Mouse (Mus musculus): ENCODE data around the gene Arhgef10l. TPM values are rescaled to one million over a fixed set of nuclear protein-coding genes. Genes with fewer than 3 reads are reported as not detected.
A peak's percentile ranks its signal among the peaks of the same experiment; 100 is the strongest.

Gene Arhgef10l
- total and polyA plus RNA-seq, 2 experiments from 2014 or later = 16.5 to 59.0 TPM

DNA sequence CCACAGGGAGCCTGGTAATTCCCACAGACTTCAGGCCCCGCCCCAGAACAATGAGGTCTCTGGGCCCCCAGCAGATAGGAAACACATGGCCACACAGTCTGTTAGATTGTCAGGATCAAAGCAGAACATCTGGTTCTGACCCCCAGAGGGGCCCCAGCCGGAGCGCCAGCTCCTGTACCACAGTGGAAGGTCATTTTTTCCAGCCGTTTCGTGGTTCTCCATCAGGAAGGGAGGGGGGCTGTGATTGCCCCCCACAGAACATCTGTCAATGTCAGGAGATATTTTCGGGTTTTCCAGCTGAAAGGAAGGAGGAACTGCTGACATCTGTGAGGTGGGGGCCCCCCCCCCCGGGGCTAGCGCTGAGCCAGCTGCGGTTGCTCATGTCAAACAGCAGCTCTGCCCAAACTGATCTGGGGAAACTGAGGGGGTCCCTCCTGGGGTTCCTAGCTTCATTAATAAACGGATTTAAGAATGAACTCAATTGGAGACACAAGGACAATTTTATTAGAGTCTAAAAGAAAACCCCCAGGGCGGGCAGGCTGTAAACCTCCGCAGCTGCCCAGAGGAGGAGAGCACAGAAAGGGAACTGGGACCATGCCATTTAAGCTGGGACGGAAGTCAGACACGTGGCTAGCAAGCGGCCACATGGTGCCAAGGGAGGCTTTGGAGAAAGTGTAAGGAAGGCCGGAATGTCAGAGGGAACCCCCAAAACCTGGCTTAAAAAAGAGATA, 18.5 kb upstream of the Arhgef10l start:
- 20% methylated on average over 16 of the region's 16 CpGs for WGBS
- Histone ChIP-seq H3K4me1 (ENCODE audit: insufficient read depth) (no peaks in the 10 kb centered on the region), H3K27ac (ENCODE audit: low read depth, low read length) (no peak overlapping the region), H3K36me3 (ENCODE audit: insufficient read depth) (no peaks in the 10 kb centered on the region), H3K4me2 (ENCODE audit: low read depth) (no peak overlapping the region), H3K9ac (no peak overlapping the region), H3K9me3 (ENCODE audit: low read length) (no peaks in the 10 kb centered on the region), H3K27me3 (ENCODE audit: insufficient read depth, low read length) (no peaks in the 10 kb centered on the region), H3K4me3 (ENCODE audit: low read depth, low read length) (no peak overlapping the region)
- no peak for TF ChIP-seq CTCF (IDR thresholded peaks at IDR 0.05; ENCODE audit: low read depth)
- ATAC-seq (no peak), DNase-seq (no peak)

DNA sequence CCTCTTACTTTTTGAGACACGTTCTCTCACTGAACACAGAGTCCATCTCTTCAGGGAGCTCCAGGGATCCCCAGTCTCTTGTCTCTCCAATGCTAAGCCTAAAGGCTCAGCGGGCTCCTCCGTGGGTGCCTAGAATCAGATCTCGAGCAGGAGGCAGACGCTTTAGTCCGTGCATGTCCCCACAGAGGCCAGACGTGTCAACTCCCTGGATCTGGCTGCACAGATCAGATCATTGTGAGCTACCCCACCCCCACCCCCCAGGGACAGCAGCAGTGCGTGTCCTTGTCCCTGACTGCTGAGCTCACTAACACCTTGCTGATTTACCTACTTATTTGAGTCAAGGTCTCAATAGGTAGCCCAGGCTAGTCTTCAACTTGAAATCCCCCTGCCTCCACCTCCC, 17.8 kb upstream of the Arhgef10l start:
- no peak overlapping the region for H3K4me2 ChIP-seq (ENCODE audit: low read depth)
- no peak for TF ChIP-seq CTCF (IDR thresholded peaks at IDR 0.05; ENCODE audit: low read depth)
- H3K4me3 ChIP-seq (ENCODE audit: low read depth, low read length) = no peak overlapping the region
- H3K9me3 ChIP-seq (ENCODE audit: low read length) = no peaks in the 10 kb centered on the region
- WGBS = 58% methylated on average over 8 of the region's 8 CpGs
- H3K27ac ChIP-seq (ENCODE audit: low read depth, low read length) = no peak overlapping the region
- no peaks in the 10 kb centered on the region for H3K4me1 ChIP-seq (ENCODE audit: insufficient read depth)
- H3K27me3 ChIP-seq (ENCODE audit: insufficient read depth, low read length) = no peaks in the 10 kb centered on the region
- no peaks in the 10 kb centered on the region for H3K36me3 ChIP-seq (ENCODE audit: insufficient read depth)
- ATAC-seq (no peak), DNase-seq (no peak)
- H3K9ac ChIP-seq = no peak overlapping the region

DNA sequence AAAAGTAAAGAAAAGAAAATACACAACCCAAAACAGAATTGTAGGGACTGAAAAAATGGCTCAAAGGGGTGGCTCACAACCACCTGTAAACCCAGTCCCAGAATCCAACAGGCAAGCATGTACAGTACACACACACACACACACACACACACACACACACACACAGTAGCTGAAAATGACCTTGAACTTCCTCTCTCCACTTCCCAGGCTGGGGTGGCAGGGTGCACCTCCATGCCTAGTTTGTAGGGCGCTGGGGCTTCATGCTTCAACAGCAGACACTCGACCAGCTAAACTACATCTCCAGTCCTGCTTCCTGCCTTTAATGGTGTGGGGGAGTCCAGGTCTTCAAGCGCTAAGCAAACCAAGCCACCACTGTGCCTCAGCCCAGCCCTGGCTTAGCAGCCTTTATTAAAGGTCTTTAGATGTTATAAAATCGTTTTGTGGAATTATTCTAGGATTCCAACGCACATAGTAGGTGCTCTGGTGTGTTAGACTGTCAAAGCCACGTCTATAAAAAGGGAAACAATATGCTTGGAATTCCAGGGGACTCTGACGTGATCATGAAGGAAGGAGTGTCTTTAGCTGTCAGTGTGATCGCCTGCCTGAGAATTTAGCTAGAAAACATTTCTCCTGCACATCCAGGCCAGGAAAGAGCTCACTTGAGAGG, 15.1 kb upstream of the Arhgef10l start:
- no peak for TF ChIP-seq CTCF (IDR thresholded peaks at IDR 0.05; ENCODE audit: low read depth)
- Histone ChIP-seq H3K4me1 (ENCODE audit: insufficient read depth) (no peaks in the 10 kb centered on the region), H3K9ac (no peak overlapping the region), H3K4me2 (ENCODE audit: low read depth) (no peak overlapping the region), H3K9me3 (ENCODE audit: low read length) (no peaks in the 10 kb centered on the region), H3K4me3 (ENCODE audit: low read depth, low read length) (no peak overlapping the region), H3K27ac (ENCODE audit: low read depth, low read length) (no peak overlapping the region), H3K27me3 (ENCODE audit: insufficient read depth, low read length) (no peaks in the 10 kb centered on the region), H3K36me3 (ENCODE audit: insufficient read depth) (no peaks in the 10 kb centered on the region)
- ATAC-seq = no peak
- 64% methylated on average over 8 of the region's 8 CpGs for WGBS
- DNase-seq = no peak

DNA sequence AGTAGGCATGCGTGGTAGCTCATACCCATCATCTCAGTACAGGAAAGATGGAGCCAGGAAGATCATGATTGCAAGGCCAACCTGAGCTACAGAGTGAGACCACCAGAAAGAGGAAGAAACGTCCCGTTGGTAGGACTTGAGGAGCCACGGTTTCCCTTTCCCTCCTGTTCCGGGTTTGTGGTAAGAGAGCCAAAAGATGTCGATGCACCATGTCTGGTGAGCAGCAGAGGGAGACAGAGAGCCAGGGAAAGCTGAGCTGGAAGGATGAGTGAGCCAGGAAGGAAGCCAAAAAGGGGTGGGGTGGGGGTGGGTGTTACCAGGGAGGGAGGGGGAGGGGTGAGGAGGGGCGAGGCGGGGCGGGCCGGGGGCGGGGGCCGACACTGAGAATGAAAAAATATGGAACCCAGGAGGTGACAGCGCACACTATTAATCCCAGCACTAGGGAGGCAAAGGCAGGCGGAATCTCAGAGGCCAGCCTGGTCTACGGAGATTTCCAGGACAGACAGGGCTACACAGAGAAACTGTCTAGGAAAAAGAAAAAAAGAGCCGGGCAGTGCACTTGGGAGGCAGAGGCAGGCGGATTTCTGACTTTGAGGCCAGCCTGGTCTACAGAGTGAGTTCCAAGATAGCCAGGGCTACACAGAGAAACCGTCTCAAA, 14.0 kb upstream of the Arhgef10l start:
- peak; percentile 86 for DNase-seq
- Histone ChIP-seq H3K4me2 (ENCODE audit: low read depth) (0 out of 2 replicates have a peak overlapping the region, but pooled peaks have one; percentile 19), H3K9ac (no peak overlapping the region), H3K27ac (ENCODE audit: low read depth, low read length) (no peak overlapping the region), H3K4me1 (ENCODE audit: insufficient read depth) (no peaks in the 10 kb centered on the region), H3K36me3 (ENCODE audit: insufficient read depth) (no peaks in the 10 kb centered on the region), H3K9me3 (ENCODE audit: low read length) (no peaks in the 10 kb centered on the region), H3K27me3 (ENCODE audit: insufficient read depth, low read length) (no peaks in the 10 kb centered on the region), H3K4me3 (ENCODE audit: low read depth, low read length) (no peak overlapping the region)
- 29% methylated on average over 16 of the region's 18 CpGs for WGBS
- peak; percentile 61 for ATAC-seq
- peak; percentile 87 for TF ChIP-seq CTCF (IDR thresholded peaks at IDR 0.05; ENCODE audit: low read depth)

DNA sequence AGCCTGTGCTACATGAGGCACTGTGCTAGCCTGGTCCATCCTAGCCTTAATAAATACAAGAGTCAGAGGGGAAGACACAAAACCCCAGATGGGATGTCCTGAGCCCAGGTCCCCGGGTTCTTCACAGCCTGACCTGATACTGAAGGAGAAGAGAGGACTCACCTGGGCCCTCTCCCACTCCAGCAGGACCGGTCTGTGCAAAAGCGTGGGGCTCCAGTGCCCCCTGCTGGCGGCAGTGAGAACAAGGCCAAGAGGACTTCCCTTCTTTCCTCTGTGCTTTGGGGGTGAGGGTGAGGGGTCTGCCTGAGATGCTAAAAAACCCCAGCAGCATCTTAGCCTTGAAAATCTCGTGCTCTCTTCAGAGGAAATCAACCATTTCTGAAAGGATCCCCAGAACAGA, 13.2 kb upstream of the Arhgef10l start:
- ATAC-seq (0 out of 2 replicates have a peak, but pooled peaks have one; percentile 25), DNase-seq (peak; percentile 60)
- TF ChIP-seq CTCF (IDR thresholded peaks at IDR 0.05; ENCODE audit: low read depth) = peak; percentile 84
- no peak overlapping the region for H3K27ac ChIP-seq (ENCODE audit: low read depth, low read length)
- H3K9ac ChIP-seq = no peak overlapping the region
- no peak overlapping the region for H3K4me3 ChIP-seq (ENCODE audit: low read depth, low read length)
- H3K36me3 ChIP-seq (ENCODE audit: insufficient read depth) = no peaks in the 10 kb centered on the region
- 9% methylated on average over 5 of the region's 5 CpGs for WGBS
- no peaks in the 10 kb centered on the region for H3K27me3 ChIP-seq (ENCODE audit: insufficient read depth, low read length)
- H3K4me2 ChIP-seq (ENCODE audit: low read depth) = no peak overlapping the region
- no peaks in the 10 kb centered on the region for H3K4me1 ChIP-seq (ENCODE audit: insufficient read depth)
- no peaks in the 10 kb centered on the region for H3K9me3 ChIP-seq (ENCODE audit: low read length)

DNA sequence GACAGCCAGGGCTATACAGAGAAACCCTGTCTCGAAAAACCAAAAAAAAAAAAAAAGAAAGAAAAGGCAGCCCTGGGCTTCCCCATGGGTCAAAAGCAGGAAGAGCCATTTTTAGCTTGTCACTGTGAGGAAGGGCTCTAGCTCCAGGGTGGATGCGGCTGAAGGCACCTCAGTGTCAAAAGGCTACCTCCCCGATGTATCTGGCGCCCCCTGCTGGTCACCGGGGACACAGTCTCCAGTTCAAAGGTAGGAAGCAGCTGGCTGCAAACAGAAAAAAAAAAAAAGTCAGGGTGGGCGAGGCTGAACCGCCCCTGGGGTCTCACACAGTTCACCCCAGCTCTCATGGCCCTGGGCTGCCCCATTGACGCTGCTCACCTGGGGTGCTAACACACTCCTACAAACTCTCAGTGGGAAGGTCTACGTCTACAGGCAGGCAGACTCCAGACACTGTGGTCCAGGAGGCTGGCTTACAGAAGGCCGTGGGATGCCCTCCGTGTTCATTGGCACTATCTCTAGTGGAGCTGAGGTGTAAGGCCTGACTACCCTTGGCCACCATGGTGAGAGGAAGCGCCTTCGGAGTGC, 8.6 kb upstream of the Arhgef10l start:
- Histone ChIP-seq H3K9ac (no peak overlapping the region), H3K36me3 (ENCODE audit: insufficient read depth) (no peaks in the 10 kb centered on the region), H3K27me3 (ENCODE audit: insufficient read depth, low read length) (no peaks in the 10 kb centered on the region), H3K4me2 (ENCODE audit: low read depth) (no peak overlapping the region), H3K4me3 (ENCODE audit: low read depth, low read length) (no peak overlapping the region), H3K27ac (ENCODE audit: low read depth, low read length) (no peak overlapping the region), H3K9me3 (ENCODE audit: low read length) (no peaks in the 10 kb centered on the region), H3K4me1 (ENCODE audit: insufficient read depth) (no peaks in the 10 kb centered on the region)
- WGBS = 38% methylated on average over 12 of the region's 13 CpGs
- DNase-seq (peak; percentile 72), ATAC-seq (peak; percentile 29; the same call in 1 of the 2 replicates)
- TF ChIP-seq CTCF (IDR thresholded peaks at IDR 0.05; ENCODE audit: low read depth) = peak; percentile 85

All from forebrain, postnatal 0 days (tissue).